Mouse (Mus musculus) kidney, embryonic 16.5 days (tissue): ENCODE measurements around the gene Utf1. TPM values are rescaled to one million over a fixed set of nuclear protein-coding genes. Genes with fewer than 3 reads are reported as not detected.
A peak's percentile ranks its signal among the peaks of the same experiment; 100 is the strongest.

ENCODE experiments used
- ATAC-seq: fragments of 200-750 bp; cut with Nextera tagmentation; 2 replicates; pipeline ENCODE4 v1.8.0; 2017; ENCODE audit warnings: moderate TSS enrichment; ENCODE audit not compliant: low FRiP score, low TSS enrichment
- H3K27ac ChIP-seq: fragments of 300-500 bp; sonication (generic); 2 replicates; pipeline ENCODE4 v1.5.1; 2014; ENCODE audit warnings: low read length
- H3K27me3 ChIP-seq: fragments of 300-500 bp; sonication (generic); 2 replicates; pipeline ENCODE4 v1.6.1; 2014; ENCODE audit warnings: low read length, control low read depth, mixed read lengths; ENCODE audit not compliant: insufficient read depth
- H3K36me3 ChIP-seq: fragments of 300-500 bp; sonication (generic); 2 replicates; pipeline ENCODE4 v1.6.1; 2014; ENCODE audit warnings: low read length, control low read depth, mixed read lengths; ENCODE audit not compliant: insufficient read depth
- H3K4me1 ChIP-seq: fragments of 300-500 bp; sonication (generic); 2 replicates; pipeline ENCODE4 v1.6.1; 2014; ENCODE audit warnings: low read length, control low read depth, mixed read lengths; ENCODE audit not compliant: insufficient read depth
- H3K4me2 ChIP-seq: fragments of 300-500 bp; sonication (generic); replicated peaks from 2 replicates; pipeline ENCODE4 v1.6.1; 2014; ENCODE audit warnings: low read depth, low read length
- H3K4me3 ChIP-seq: fragments of 300-500 bp; sonication (generic); 2 replicates; pipeline ENCODE4 v1.5.1; 2014; ENCODE audit warnings: mild to moderate bottlenecking, low read length
- H3K9ac ChIP-seq: fragments of 300-500 bp; sonication (generic); replicated peaks from 2 replicates; pipeline ENCODE4 v1.6.1; 2014; ENCODE audit warnings: low read length
- H3K9me3 ChIP-seq: fragments of 300-500 bp; sonication (generic); 2 replicates; pipeline ENCODE4 v1.6.1; 2016; ENCODE audit warnings: low read length, control low read depth
- WGBS: fragments of 180-500 bp; shearing (Covaris S2); extraction: QIAGEN DNeasy Blood & Tissue Kit; methylation state at CpG from one replicate; pipeline ENCODE4 v1.1.7; 2014; 5-methylcytosine and 5-hydroxymethylcytosine counted together
- polyA plus RNA-seq: library from polyadenylated mRNA; unstranded; fragments of >200 nt; fragmentation: Nextera tagmentation; extraction: Ambion mirVana; gene quantifications from 2 replicates; pipeline ENCODE4 v1.2.1, GENCODE M21; 2015

Utf1 gene
- 0.21 TPM in 1 of 2 replicates, not detected in the other for polyA plus RNA-seq

DNA sequence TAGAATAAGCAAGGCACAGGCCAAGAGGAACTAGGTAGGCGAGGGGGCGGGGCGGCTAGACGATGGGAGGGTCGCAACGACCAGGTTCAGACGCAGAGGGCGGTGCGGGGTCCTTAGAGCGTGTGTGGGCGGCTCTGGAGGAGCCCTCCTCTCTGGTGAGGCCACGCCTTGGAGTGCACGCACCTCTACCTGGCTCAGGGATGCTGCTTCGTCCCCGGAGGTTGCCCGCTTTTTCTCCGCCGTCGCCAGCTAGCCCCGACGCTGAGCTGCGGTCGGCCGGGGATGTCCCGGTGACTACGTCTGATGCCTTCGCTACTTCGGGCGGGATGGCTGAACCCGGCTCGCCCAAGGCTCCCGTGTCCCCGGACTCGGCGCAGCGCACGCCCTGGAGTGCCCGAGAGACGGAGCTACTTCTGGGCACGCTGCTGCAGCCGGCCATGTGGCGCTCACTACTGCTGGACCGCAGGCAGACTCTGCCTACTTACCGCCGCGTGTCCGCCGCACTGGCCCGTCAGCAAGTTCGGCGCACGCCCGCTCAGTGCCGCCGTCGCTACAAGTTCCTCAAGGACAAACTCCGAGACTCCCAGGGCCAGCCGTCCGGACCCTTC is at the start of gene Utf1:
Gene Utf1, plus strand, starts transcription at position 116 of the 608 bp plus-strand sequence.
- Histone ChIP-seq H3K9me3 (no peaks in the 10 kb centered on the region), H3K4me2 (peak within 1 kb of the TSS; percentile 52), H3K27ac (no peak within 1 kb of the TSS), H3K27me3 (peaks cover 64% of the 10 kb centered on the region), H3K9ac (0 out of 2 replicates have a peak within 1 kb of the TSS, but pooled peaks have one; percentile 17), H3K4me3 (peak within 1 kb of the TSS; percentile 41), H3K36me3 (no peaks in the 10 kb centered on the region), H3K4me1 (peaks cover 8% of the 10 kb centered on the region; the same call in 1 of the 2 replicates)
- ATAC-seq, result peak; percentile 71
- WGBS, result under 1% methylated on average over 58 of the region's 59 CpGs

DNA sequence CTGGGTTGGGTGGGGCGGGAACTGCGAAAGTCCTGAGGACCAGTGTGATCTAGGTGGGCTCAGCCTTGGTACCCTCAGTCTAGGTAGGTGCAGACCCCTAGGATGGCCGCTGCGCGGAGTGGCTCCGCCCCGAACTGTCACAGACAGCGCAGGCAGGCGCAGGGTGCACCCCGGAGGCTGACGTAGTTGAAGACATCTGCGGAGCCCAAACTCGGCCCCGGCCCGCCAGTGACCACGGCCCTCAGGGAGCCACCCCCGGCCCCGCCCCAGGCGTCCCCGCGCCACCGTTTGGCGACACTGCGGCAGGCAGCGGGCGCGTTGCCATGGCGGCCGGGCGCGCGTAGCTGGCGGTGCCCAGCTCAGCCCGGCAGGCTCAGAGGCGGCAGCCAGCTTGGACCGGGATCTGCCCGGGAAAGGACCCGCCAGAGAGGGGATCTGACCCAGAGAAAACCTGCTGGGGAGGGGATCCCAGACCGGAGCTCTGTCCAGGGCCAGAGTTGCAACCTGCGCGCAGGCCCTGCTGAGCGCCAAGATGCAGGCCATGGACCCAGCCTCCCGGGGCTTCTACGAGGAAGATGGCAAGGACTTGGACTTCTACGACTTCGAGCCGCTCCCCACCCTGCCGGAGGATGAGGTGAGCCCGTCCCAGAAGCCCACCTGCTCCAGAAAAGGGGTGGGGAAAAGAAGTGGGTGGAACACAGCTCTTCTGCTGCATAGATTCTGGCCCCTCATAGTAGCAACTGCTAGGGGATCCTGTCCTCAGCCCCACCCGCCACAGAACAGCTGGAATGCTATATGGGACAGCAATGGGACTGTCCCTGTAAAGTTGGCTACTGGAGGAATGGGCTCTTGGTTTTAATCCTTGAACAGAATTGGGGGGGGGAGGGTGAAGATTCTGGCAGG is 48.7 kb upstream of the Utf1 start, which contains the start of gene Kndc1:
Gene Kndc1, plus strand, starts transcription at position 42 of the 903 bp plus-strand sequence.
- WGBS, result under 1% methylated on average over 48 of the region's 50 CpGs

DNA sequence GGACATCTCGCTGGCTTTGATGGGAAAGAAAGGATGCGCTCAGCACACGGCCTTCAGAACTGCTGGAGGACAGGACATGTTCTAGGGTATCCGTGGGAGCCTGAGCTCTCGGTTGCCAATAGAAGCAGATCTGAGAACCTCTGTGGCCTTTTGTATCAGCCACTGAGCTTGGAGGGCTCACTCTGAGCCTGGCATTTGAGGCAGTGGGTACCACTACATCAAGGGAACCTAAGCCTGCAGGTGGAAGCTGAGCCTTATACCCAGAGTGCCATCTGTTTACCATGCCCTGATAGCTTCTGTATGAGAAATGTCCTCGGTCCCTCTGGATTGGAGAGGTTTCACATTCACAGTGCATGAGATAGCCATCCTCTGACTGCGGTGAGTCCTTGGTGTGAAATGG is 47.3 kb upstream of the Utf1 start:
- no peak overlapping the region for H3K4me2 ChIP-seq
- ATAC-seq, result no peak
- peaks cover 37% of the 10 kb centered on the region for H3K27me3 ChIP-seq
- no peaks in the 10 kb centered on the region for H3K36me3 ChIP-seq
- 74% methylated on average over 7 of the region's 7 CpGs for WGBS
- no peak overlapping the region for H3K9ac ChIP-seq
- peaks cover 7% of the 10 kb centered on the region; the same call in 1 of the 2 replicates for H3K4me1 ChIP-seq
- no peaks in the 10 kb centered on the region for H3K9me3 ChIP-seq
- H3K27ac ChIP-seq, result no peak overlapping the region
- no peak overlapping the region for H3K4me3 ChIP-seq

More for the DNA sequence above, 48.7 kb upstream of the Utf1 start, which contains the start of gene Kndc1:
- H3K4me2 ChIP-seq, result peak within 1 kb of the TSS; percentile 74
- peak within 1 kb of the TSS; percentile 42; the same call in 1 of the 2 replicates for H3K9ac ChIP-seq
- H3K9me3 ChIP-seq, result no peaks in the 10 kb centered on the region
- no peak within 1 kb of the TSS for H3K27ac ChIP-seq
- peaks cover 37% of the 10 kb centered on the region for H3K27me3 ChIP-seq
- peak; percentile 78 for ATAC-seq
- no peaks in the 10 kb centered on the region for H3K36me3 ChIP-seq
- peaks cover 7% of the 10 kb centered on the region; the same call in 1 of the 2 replicates for H3K4me1 ChIP-seq
- peak within 1 kb of the TSS; percentile 53 for H3K4me3 ChIP-seq

DNA sequence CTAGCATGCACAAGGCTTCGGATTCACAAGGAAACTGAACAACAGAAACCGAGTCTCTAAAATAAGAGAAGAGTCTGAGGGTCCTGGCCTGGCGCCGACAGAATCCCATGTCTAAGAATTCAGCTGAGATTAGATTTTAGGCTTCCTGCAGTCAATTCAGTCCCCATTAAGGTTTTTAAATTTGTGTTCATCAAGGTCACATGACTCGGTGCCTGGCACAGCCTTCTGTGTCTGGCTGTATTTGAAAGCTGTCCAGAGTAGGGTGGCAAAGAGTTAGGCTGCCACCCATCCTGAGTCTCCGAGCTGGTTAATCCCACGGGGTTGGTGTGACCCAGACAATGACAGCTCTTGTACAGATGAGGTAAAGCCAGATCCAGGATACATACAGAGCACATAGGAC is 46.8 kb upstream of the Utf1 start:
- WGBS, result 88% methylated on average over 7 of the region's 7 CpGs

DNA sequence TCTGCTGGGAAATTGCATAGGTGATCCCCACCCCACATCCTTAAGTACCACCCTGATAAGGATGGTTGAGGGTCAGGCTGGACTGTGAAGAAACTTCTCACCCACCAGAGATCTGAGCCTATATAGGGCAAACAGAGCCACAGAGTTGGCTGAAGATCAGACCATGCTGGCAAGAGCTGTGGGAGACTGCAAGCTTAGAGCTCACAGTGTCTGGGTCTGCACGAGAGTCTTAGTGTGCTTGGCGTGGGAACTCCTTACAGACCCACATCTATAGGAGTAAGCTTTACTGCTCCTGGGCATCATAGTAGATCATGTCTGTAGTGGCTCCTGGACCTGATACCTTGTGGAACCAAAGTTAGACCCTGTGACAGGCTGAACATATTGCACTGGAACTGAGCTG is 45.0 kb upstream of the Utf1 start:
- Histone ChIP-seq H3K4me1 (peaks cover 7% of the 10 kb centered on the region; the same call in 1 of the 2 replicates), H3K9me3 (no peaks in the 10 kb centered on the region), H3K36me3 (no peaks in the 10 kb centered on the region), H3K4me2 (no peak overlapping the region), H3K27ac (no peak overlapping the region), H3K4me3 (no peak overlapping the region), H3K9ac (no peak overlapping the region), H3K27me3 (peaks cover 28% of the 10 kb centered on the region)
- WGBS, result 81% methylated on average over 2 of the region's 2 CpGs
- ATAC-seq, result no peak

More for the DNA sequence above, 46.8 kb upstream of the Utf1 start:
- Histone ChIP-seq H3K27ac (no peak overlapping the region), H3K4me3 (no peak overlapping the region), H3K36me3 (no peaks in the 10 kb centered on the region), H3K4me1 (peaks cover 7% of the 10 kb centered on the region; the same call in 1 of the 2 replicates), H3K9ac (no peak overlapping the region), H3K4me2 (no peak overlapping the region), H3K9me3 (no peaks in the 10 kb centered on the region), H3K27me3 (peaks cover 37% of the 10 kb centered on the region)
- no peak for ATAC-seq

DNA sequence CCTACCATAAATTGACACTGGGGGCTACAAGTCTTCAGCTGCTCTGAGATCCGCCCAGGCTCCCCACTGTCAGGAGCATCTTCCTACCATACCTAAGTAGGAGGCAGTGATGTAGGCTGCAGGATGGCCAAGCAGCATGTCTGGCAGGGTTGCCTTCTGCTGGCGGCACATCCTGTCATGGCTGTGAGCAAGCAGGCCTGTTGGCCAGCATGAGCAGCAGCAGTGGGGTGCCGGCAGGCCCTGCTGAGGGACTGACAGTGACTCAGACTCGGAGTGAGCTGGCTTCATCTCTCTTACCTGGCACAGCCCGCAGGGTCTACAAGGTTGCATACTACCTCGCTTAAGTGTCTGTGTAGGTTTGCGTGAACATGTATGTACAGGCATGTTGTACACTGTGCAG is 44.1 kb upstream of the Utf1 start:
- WGBS, result 89% methylated on average over 7 of the region's 7 CpGs
- ATAC-seq, result no peak

DNA sequence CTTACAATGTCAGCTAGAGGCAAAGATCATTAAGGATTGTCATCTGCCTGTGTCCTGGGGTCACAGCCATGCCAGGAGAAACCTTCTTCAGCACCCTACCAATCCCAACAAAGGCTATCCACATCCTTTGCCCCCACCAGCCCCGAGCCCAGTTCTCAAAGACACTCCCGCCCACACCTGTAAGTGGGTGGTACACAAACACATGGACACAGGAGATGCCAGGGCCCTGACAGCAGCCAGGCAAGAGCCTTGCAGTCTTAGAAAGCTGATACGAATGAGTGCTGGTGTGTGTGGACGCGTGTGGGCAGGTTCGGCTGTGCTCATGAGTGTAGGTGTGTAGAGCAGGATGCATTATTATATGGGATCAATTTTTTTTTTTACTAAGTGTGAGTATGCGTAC is 43.1 kb upstream of the Utf1 start:
- H3K4me3 ChIP-seq, result no peak overlapping the region
- 0 out of 2 replicates have a peak, but pooled peaks cover 3% of the 10 kb centered on the region for H3K4me1 ChIP-seq
- H3K27ac ChIP-seq, result no peak overlapping the region
- H3K4me2 ChIP-seq, result no peak overlapping the region
- H3K36me3 ChIP-seq, result no peaks in the 10 kb centered on the region
- ATAC-seq, result no peak
- no peaks in the 10 kb centered on the region for H3K9me3 ChIP-seq
- peaks cover 16% of the 10 kb centered on the region for H3K27me3 ChIP-seq
- WGBS, result 93% methylated on average over 7 of the region's 7 CpGs
- H3K9ac ChIP-seq, result no peak overlapping the region

More for the DNA sequence above, 44.1 kb upstream of the Utf1 start:
- Histone ChIP-seq H3K27me3 (peaks cover 19% of the 10 kb centered on the region), H3K27ac (no peak overlapping the region), H3K4me3 (no peak overlapping the region), H3K9me3 (no peaks in the 10 kb centered on the region), H3K4me2 (no peak overlapping the region), H3K4me1 (peaks cover 6% of the 10 kb centered on the region; the same call in 1 of the 2 replicates), H3K9ac (no peak overlapping the region), H3K36me3 (no peaks in the 10 kb centered on the region)

DNA sequence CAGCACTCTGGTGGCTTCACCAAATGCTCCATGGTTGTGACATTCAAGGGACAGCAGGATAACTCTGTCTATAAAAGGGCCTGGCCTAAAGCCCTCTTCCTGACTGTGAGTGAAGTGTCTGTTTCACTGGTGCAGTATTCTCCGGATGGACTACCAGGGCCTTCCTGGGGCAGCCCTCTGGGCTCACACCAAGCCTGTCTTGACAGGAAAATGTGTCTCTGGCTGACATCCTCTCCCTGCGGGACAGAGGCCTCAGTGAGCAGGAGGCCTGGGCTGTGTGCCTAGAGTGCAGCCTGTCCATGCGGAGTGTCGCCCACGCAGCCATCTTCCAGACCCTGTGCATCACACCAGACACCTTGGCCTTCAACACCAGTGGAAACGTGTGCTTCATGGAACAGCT is 42.7 kb upstream of the Utf1 start:
- ATAC-seq, result no peak
- Histone ChIP-seq H3K4me1 (0 out of 2 replicates have a peak, but pooled peaks cover 4% of the 10 kb centered on the region), H3K27ac (no peak overlapping the region), H3K9me3 (no peaks in the 10 kb centered on the region), H3K4me3 (no peak overlapping the region), H3K36me3 (no peaks in the 10 kb centered on the region), H3K9ac (no peak overlapping the region), H3K27me3 (peaks cover 12% of the 10 kb centered on the region; the same call in 1 of the 2 replicates), H3K4me2 (no peak overlapping the region)
- 77% methylated on average over 6 of the region's 6 CpGs for WGBS

DNA sequence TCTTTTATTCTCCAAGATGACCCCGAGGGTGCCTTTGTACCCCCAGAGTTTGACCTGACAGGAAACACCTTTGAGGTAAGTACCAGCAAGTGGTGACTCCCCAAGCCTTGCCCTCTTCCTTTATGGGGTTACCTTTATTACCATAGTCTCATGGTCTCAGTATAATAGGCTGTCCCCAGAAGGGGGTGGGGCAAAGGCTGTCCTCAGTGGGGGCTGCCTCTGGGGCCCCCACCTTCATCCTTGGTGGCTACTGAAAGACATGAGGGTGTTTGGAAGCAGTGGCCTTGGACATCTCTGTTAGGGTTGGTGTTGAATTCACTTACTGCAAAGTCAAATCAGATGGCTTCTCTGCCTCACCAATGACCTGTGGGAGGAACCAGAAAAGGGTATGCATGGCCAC is 41.6 kb upstream of the Utf1 start:
- no peaks in the 10 kb centered on the region for H3K36me3 ChIP-seq
- peaks cover 6% of the 10 kb centered on the region; the same call in 1 of the 2 replicates for H3K27me3 ChIP-seq
- 40% methylated on average over 1 of the region's 1 CpGs for WGBS
- H3K4me3 ChIP-seq, result no peak overlapping the region
- H3K9me3 ChIP-seq, result no peaks in the 10 kb centered on the region
- H3K27ac ChIP-seq, result no peak overlapping the region
- no peak overlapping the region for H3K9ac ChIP-seq
- H3K4me1 ChIP-seq, result 0 out of 2 replicates have a peak, but pooled peaks cover 4% of the 10 kb centered on the region
- ATAC-seq, result no peak
- no peak overlapping the region for H3K4me2 ChIP-seq
